Mouse (Mus musculus): ENCODE results near the gene Mettl7a2.

GRCm38 (mm10) chr15:100324021-100324591 lies 28.9 kb upstream of the Mettl7a2 start:
- TF ChIP-seq CTCF (IDR thresholded peaks at IDR 0.05; ENCODE audit: low read depth, low read length), result no peak
- no peak for TF ChIP-seq TAL1 (conservative IDR thresholded peaks at IDR 0.05; ENCODE audit: low read depth, low read length)
- TF ChIP-seq POLR2AphosphoS5 (IDR thresholded peaks at IDR 0.05; ENCODE audit: insufficient replicate concordance, low read depth, low read length), result no peak
- no peak for TF ChIP-seq GATA1 (IDR thresholded peaks at IDR 0.05; ENCODE audit: borderline replicate concordance, low read length)
- no peak for TF ChIP-seq GATA2 (IDR thresholded peaks at IDR 0.05; ENCODE audit: borderline replicate concordance, low read depth, low read length)

All from G1E (cell line).